Mouse (Mus musculus): ENCODE data around the gene Akr1b3. TPM values are rescaled to one million over a fixed set of nuclear protein-coding genes. Genes with fewer than 3 reads are reported as not detected.
A peak's percentile ranks its signal among the peaks of the same experiment; 100 is the strongest.

The Akr1b3 gene
- total and polyA plus RNA-seq, 3 experiments, result 110 to 532 (median 151) TPM

GRCm38 (mm10) chr6:34318636-34319035, 1.4 kb upstream of the Akr1b3 start:
- no peak for TF ChIP-seq BHLHE40 (IDR thresholded peaks at IDR 0.05; ENCODE audit: borderline replicate concordance, low read depth, low read length)
- no peak for TF ChIP-seq EP300 (IDR thresholded peaks at IDR 0.05; ENCODE audit: low read depth in 1 of 2, low read length in 2 of 2)
- no peak for TF ChIP-seq KAT2A (conservative IDR thresholded peaks at IDR 0.05; ENCODE audit: low read depth, low read length)
- TF ChIP-seq ZC3H11A (IDR thresholded peaks at IDR 0.05; ENCODE audit: low read depth, low read length), result no peak
- no peak for TF ChIP-seq POLR2A (IDR thresholded peaks at IDR 0.05; ENCODE audit: control insufficient read depth in 1 of 2, insufficient read depth in 1 of 2, low read depth in 1 of 2, low read length in 2 of 2, poor library complexity in 1 of 2)
- no peak for TF ChIP-seq RAD21 (IDR thresholded peaks at IDR 0.05; ENCODE audit: low read depth, low read length)
- no peak for TF ChIP-seq ZNF384 (IDR thresholded peaks at IDR 0.05; ENCODE audit: low read depth, low read length)
- DNase-seq (ENCODE audit: low read depth, low spot score), result peak; percentile 8
- Histone ChIP-seq H3K4me1 (ENCODE audit: control insufficient read depth in 1 of 2, insufficient read depth in 2 of 2, low read length in 2 of 2) (peaks cover 0 to 3% of the 10 kb centered on the region in 2 experiments; a peak in 1 of 4 replicates), H3K36me3 (ENCODE audit: control insufficient read depth in 1 of 2, insufficient read depth in 2 of 2, low read length in 2 of 2) (peaks cover 0 to 5% of the 10 kb centered on the region in 2 experiments; a peak in 2 of 4 replicates), H3K9ac (ENCODE audit: control insufficient read depth, low read depth, low read length, poor library complexity, severe bottlenecking) (no peak overlapping the region), H3K4me3 (ENCODE audit: control insufficient read depth in 1 of 2, insufficient read depth in 1 of 2, low read depth in 2 of 2, low read length in 2 of 2) (no peak overlapping the region), H3K79me2 (ENCODE audit: control insufficient read depth, insufficient read depth, low read length, poor library complexity) (peaks cover 11% of the 10 kb centered on the region), H3K9me3 (replicated peaks; ENCODE audit: insufficient read depth, low read length) (no peaks in the 10 kb centered on the region), H3K27ac (ENCODE audit: control insufficient read depth, low read depth, low read length) (no peak overlapping the region), H3K27me3 (ENCODE audit: control insufficient read depth in 1 of 2, insufficient read depth in 2 of 2, low read length in 2 of 2) (no peaks in the 10 kb centered on the region)

GRCm38 (mm10) chr6:34318172-34318571, 894 bp upstream of the Akr1b3 start:
- DNase-seq (ENCODE audit: low read depth, low spot score), result peak; percentile 47
- Histone ChIP-seq H3K9me3 (replicated peaks; ENCODE audit: insufficient read depth, low read length) (no peaks in the 10 kb centered on the region), H3K4me1 (ENCODE audit: control insufficient read depth in 1 of 2, insufficient read depth in 2 of 2, low read length in 2 of 2) (peaks cover 0 to 3% of the 10 kb centered on the region in 2 experiments; a peak in 1 of 4 replicates), H3K27ac (ENCODE audit: control insufficient read depth, low read depth, low read length) (no peak overlapping the region), H3K36me3 (ENCODE audit: control insufficient read depth in 1 of 2, insufficient read depth in 2 of 2, low read length in 2 of 2) (peaks cover 0 to 5% of the 10 kb centered on the region in 2 experiments; a peak in 2 of 4 replicates), H3K79me2 (ENCODE audit: control insufficient read depth, insufficient read depth, low read length, poor library complexity) (peaks cover 11% of the 10 kb centered on the region), H3K9ac (ENCODE audit: control insufficient read depth, low read depth, low read length, poor library complexity, severe bottlenecking) (peak overlapping the region; percentile 61), H3K27me3 (ENCODE audit: control insufficient read depth in 1 of 2, insufficient read depth in 2 of 2, low read length in 2 of 2) (no peaks in the 10 kb centered on the region), H3K4me3 (ENCODE audit: control insufficient read depth in 1 of 2, insufficient read depth in 1 of 2, low read depth in 2 of 2, low read length in 2 of 2) (peak overlapping the region; percentile 72 to 92)
- TF ChIP-seq NRF1 (IDR thresholded peaks at IDR 0.05; ENCODE audit: insufficient read depth, low read depth, low read length, poor library complexity, severe bottlenecking) (no peak), MYB (IDR thresholded peaks at IDR 0.05; ENCODE audit: low read depth, low read length) (no peak), MAFK (IDR thresholded peaks at IDR 0.05; ENCODE audit: borderline replicate concordance, low read depth, low read length) (no peak), MXI1 (IDR thresholded peaks at IDR 0.05; ENCODE audit: low read depth, low read length) (no peak), POLR2AphosphoS2 (IDR thresholded peaks at IDR 0.05; ENCODE audit: low read length) (no peak), POLR2AphosphoS5 (IDR thresholded peaks at IDR 0.05; ENCODE audit: borderline replicate concordance, low read depth, low read length) (no peak)

- H3K36me3 ChIP-seq (ENCODE audit: control insufficient read depth in 1 of 2, insufficient read depth in 2 of 2, low read length in 2 of 2), result peaks cover 0 to 5% of the 10 kb centered on the region in 2 experiments; a peak in 2 of 4 replicates
- TF ChIP-seq MEF2A (IDR thresholded peaks at IDR 0.05; ENCODE audit: extremely low read depth, insufficient replicate concordance, low read depth, low read length, poor library complexity, severe bottlenecking), result no peak
- H3K4me1 ChIP-seq (ENCODE audit: control insufficient read depth in 1 of 2, insufficient read depth in 2 of 2, low read length in 2 of 2), result peaks cover 0 to 3% of the 10 kb centered on the region in 2 experiments; a peak in 1 of 4 replicates
- H3K27me3 ChIP-seq (ENCODE audit: control insufficient read depth in 1 of 2, insufficient read depth in 2 of 2, low read length in 2 of 2), result no peaks in the 10 kb centered on the region
- no peak overlapping the region for H3K4me3 ChIP-seq (ENCODE audit: control insufficient read depth in 1 of 2, insufficient read depth in 1 of 2, low read depth in 2 of 2, low read length in 2 of 2)
- H3K9me3 ChIP-seq (replicated peaks; ENCODE audit: insufficient read depth, low read length), result no peaks in the 10 kb centered on the region
- no peak for DNase-seq (ENCODE audit: low read depth, low spot score)
- H3K27ac ChIP-seq (ENCODE audit: control insufficient read depth, low read depth, low read length), result no peak overlapping the region
- no peak overlapping the region for H3K9ac ChIP-seq (ENCODE audit: control insufficient read depth, low read depth, low read length, poor library complexity, severe bottlenecking)
- H3K79me2 ChIP-seq (ENCODE audit: control insufficient read depth, insufficient read depth, low read length, poor library complexity), result peaks cover 11% of the 10 kb centered on the region
These were observed 3.4 kb downstream of the Akr1b3 start for GRCm38 (mm10) chr6:34313921-34314320.

All from MEL (cell line).